Comparison of ENCODE assay signal across 21 mouse cellular contexts in the genomic region with DNA sequence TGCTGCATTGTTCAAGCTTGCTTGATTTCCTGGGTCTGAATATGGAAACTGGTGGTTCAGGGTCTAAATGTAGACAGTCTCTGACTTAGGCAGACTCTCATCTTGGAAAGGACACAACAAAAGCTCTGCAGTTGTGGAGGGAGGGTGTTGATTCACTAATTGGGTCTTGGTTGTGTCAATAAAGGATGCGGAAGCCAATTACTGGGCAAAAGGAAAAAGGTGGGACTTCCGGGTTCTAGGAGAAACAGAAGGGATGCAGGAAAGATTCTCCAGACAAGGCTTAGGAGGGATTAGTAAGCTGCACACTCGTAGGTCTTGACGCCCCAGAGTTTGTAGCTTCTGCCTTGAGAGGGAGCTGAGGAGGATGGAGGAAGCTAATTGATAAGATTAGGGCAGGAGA. TPM values are rescaled to one million over a fixed set of nuclear protein-coding genes. Genes with fewer than 3 reads are reported as not detected.
DNase-seq lines count a peak whose midpoint lies in the region; TF ChIP-seq lines count a peak whose summit lies in the region.
"Had no signal": no experiment of that assay in that cellular context is flagged by ENCODE, and none has a peak within 500 bp of the region (broad histone marks: within the 10 kb centered on the region; RNA-seq: fewer than 3 reads in every experiment).

No protein-coding gene starts in this region.

- no peak overlapping the region for H3K4me3 ChIP-seq in heart, embryonic 10.5 days
- peak overlapping the region in 1 of 2 experiments; percentile 26; a peak in 1 of 4 replicates for H3K4me3 ChIP-seq in ES-E14 (ENCODE audit: insufficient read depth in 1 of 2, low read depth in 1 of 2, low read length in 2 of 2, poor library complexity in 1 of 2, severe bottlenecking in 1 of 2)
- H3K4me3 ChIP-seq: gastrocnemius, adult 2 months had no signal

- no peak overlapping the region for H3K9ac ChIP-seq in ES-E14 (ENCODE audit: insufficient read depth, low read depth, low read length, poor library complexity, severe bottlenecking)
- H3K9ac ChIP-seq: lung, embryonic 14.5 days had no signal

- H3K9me3 ChIP-seq in heart, embryonic 10.5 days: no peaks in the 10 kb centered on the region
- no peaks in the 10 kb centered on the region for H3K9me3 ChIP-seq in ES-E14 (ENCODE audit: control insufficient read depth, insufficient read depth, low read depth, low read length)

- no peaks in the 10 kb centered on the region for H3K27me3 ChIP-seq in heart, embryonic 10.5 days (ENCODE audit: insufficient read depth, poor library complexity, severe bottlenecking)

- H3K27ac ChIP-seq in heart, embryonic 10.5 days: no peak overlapping the region
- H3K27ac ChIP-seq in ES-E14 (ENCODE audit: insufficient read depth, low read depth, low read length, poor library complexity, severe bottlenecking): no peak overlapping the region
- H3K27ac ChIP-seq: gastrocnemius, adult 2 months had no signal

- peak; percentile 4 to 16 for DNase-seq in heart, postnatal 10 days
- DNase-seq in heart, embryonic 10.5 days (ENCODE audit: low spot score): no peak
- DNase-seq in lung, postnatal 25 days (ENCODE audit: low spot score): peak; percentile 1
- no peak for DNase-seq in lung, postnatal 10 days
- peak; percentile 17 for DNase-seq in ES-E14 (ENCODE audit: low read depth, low spot score)
- DNase-seq in layer of hippocampus, adult 9-11 months: peak; percentile 53
- no peak for DNase-seq in thymus, postnatal 14 days
- DNase-seq: gastrocnemius, adult 2 months; heart, adult 11 months; heart, postnatal 14 days; kidney, adult 18-20 months; kidney, postnatal 25 days; lung, embryonic 14.5 days had no signal

- 52% methylated on average over 4 of the region's 4 CpGs for whole genome bisulfite sequencing in heart, embryonic 10.5 days

- H3K4me1 ChIP-seq in heart, embryonic 10.5 days: no peaks in the 10 kb centered on the region
- H3K4me1 ChIP-seq in ES-E14 (ENCODE audit: control insufficient read depth in 2 of 2, insufficient read depth in 2 of 2, low read length in 2 of 2, poor library complexity in 1 of 2): no peaks in the 10 kb centered on the region

- no peaks in the 10 kb centered on the region for H3K36me3 ChIP-seq in heart, embryonic 10.5 days
- no peaks in the 10 kb centered on the region for H3K36me3 ChIP-seq in ES-E14 (ENCODE audit: control insufficient read depth, insufficient read depth, low read length, poor library complexity, severe bottlenecking)

- intact Hi-C loops in heart, postnatal 10 days (cut with DNase I): no loop called here

- in situ Hi-C loops in ES-E14 (cut with MboI; ENCODE audit: low sequenced_read_pairs in 2 of 2, unreplicated experiment in 2 of 2): no loop called here

TF ChIP-seq in ES-E14, 5 proteins besides CTCF, POLR2A, EP300 and RAD21:
- TF ChIP-seq CHD2 (IDR thresholded peaks at IDR 0.05; ENCODE audit: low read depth, low read length): 0 out of 2 replicates have a peak, but pooled peaks have one; percentile 31
- TF ChIP-seq ZNF384 (IDR thresholded peaks at IDR 0.05; ENCODE audit: low read depth, low read length): no peak

RNA-seq across cellular contexts. Expression of gene Ccdc175, which starts 26.4 kb away (rescaled TPM):
- total RNA-seq in heart, postnatal 10 days (2021): not detected
- polyA plus RNA-seq in heart, embryonic 10.5 days (2016; fragmentation: Nextera tagmentation; extraction: Ambion mirVana): not detected in 2 replicates
- 0.09 and 0.16 TPM in 2 replicates for total RNA-seq in ES-E14 (2012; rRNA removed)
- total RNA-seq: adrenal gland, postnatal 4 days; common myeloid progenitor, adult 5-6 weeks; gastrocnemius, adult 2 months; heart, postnatal 14 days; left cerebral cortex, postnatal 25 days; liver, adult 2 months; megakaryocyte-erythroid progenitor cell, adult 5-6 weeks; neutrophil, adult 5-6 weeks had no signal
- polyA plus RNA-seq: embryonic facial prominence, embryonic 14.5 days; hindbrain, embryonic 16.5 days; liver, adult 2 months; lung, embryonic 14.5 days had no signal

Comparison
In these comparisons a context has a peak if more than half of its experiments do, and no peak if none do; other contexts are left out.
1. DNase-seq: peak in heart, postnatal 10 days (2 of 2), lung, postnatal 25 days (single experiment), ES-E14 (single experiment) and layer of hippocampus, adult 9-11 months (single experiment); none in heart, embryonic 10.5 days (single experiment), lung, postnatal 10 days (single experiment) and thymus, postnatal 14 days (single experiment).